Mouse (Mus musculus): Measurements from ENCODE around the gene Asb5.
"Not testable (repeated sequence)": the region's sequence is repeated elsewhere in the genome, so short reads cannot be mapped to it uniquely, and the experiment has no call there.

Gene Asb5

DNA sequence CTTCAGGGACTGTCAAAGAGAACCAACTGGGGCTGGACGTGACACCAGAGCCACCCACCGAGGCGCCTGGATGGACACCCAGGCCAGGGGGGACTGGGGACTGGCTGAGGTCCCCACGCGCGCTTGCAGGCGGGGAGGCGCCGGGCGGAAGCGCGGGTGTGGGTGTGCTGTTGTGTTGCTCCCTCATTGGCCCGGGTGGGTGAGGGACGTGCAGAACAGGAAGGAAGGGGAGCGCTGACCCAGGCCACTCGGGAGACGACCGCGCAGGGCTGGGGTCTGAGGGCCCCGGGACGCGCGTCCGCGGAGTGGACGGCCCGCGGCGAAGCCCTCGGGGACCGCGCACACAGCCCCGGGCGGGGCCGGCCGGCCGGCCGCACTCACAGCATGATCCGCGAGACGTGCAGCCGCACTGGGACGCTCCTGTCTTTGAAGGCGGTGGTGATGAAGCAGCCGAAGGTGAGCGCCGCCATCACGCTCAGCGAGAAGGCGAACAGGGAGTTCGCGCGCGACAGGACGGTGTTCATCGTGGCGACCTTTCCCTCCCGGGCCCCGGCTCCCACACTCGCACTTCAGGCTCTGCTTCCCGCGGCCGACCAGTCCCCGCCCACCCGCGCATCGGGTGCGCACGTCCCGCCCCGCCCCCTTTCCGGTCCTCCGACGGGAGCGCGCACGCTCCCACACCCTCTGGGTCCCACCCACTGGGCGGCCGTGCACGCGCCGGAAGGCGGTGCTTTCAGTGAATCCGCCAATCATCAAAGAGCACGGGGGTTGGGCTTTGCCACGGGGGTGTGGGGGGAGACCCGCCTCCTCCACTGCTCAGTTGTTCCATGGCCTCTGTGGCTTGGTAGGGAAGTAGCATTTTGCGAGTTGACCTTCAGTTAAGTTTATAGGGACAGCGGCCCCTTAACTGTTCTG, at the start of gene Asb5, which contains the start of gene Spcs3:
Asb5 (plus strand) TSS at position 199 of the 915 bp plus-strand sequence.
Spcs3 (minus strand) TSS at position 617 of the 915 bp plus-strand sequence.
- peak; percentile 89 for DNase-seq

DNA sequence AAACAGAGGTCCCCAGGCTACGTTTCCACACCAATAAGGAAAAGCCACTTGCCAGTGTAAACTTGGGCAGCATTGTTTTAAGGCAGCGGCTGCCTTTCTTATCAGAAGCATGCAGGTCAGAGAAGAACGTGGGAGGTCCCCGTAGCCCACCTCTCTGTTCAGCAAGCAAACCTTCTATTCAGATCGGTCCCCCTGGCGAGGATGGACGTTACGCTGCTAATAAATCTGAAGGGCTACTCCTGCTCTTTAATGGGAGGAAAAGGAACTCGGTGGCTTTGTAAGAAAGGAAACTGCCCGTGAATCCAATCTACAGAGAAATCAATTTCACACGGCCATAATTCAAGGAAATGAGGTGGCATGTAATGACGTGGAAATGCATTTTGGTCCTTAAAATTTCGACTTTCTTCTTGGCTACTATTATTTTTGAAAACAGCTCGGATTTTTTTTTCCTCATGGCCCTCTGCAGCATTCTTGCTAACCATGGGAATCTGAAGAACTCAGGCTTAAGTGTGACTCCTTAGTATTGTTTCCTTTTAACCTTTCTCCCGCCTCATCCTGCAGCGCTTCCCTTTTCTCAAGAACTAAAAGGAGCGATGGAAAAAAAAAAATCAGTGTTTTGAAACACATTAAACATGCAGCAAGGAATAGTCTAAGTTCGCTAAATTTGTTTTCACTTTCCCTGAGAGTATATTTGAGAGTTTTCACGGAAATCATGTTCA, 42.7 kb upstream of the Asb5 start:
- no peak for DNase-seq

DNA sequence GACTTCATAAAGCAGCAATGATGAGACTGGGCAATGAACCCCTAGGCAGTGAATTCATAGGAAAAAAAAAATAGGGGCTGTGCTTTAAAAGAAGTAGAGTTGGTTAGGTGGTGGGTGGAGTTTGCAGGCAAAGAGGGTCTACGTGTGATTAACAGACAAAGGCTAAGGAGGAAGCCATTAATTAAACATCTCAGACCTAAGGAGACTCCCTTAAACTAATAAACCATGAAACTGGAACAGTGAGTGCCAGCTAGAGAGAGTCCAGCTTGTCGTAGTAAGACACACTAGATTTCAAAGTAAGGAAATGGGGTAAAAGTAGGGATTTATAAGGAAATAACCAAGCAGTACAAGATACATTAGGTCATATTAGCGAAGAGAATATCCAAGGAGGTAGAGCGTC, 40.9 kb upstream of the Asb5 start:
- no peak for DNase-seq

DNA sequence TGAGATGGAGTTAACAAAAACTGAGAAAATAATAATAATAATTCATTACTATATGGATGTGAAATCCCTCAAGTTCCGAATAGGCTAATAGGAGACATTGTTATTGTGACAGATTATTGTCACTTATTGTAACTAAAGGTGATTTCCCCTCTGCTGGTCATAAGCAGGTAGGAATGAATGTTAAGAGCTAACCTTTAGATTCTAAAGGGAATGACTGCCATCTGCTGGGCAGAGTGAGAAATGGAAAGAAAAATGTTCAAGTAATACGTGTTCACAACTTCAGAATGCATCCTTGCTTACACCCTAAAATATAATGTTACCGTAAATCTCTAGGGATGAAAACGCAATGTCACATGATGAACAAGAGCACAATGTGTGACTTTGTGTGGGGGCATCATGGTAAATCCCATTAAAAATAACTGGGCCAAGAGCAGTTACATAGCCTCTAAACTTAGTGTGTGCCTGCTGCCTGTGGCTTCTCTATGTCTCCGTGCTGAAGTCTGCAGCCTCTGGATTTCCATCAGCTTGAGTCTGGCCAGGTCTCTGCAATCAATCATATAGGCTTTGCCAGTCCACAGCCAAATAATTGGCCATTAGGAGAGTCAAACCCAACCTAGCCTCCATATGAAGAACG, 38.2 kb upstream of the Asb5 start:
- DNase-seq: no peak

DNA sequence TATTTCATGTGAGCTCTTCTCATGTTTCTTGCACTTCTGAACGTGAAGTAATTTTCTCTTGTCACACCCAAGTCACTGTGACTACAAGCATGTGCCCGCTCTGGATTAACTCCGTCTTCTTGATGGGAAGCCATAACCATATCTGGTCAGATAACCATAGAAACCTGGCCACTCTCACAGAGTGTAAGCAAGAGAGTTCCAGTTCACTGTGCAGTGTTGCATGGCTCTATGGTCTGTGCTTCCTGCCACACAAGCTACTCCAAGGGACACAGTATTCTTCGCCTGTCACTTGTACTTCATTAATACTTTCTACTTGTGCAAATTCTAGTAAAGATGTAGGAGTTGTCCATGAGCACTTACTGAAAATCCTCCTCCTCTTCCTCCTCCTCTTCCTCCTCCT, 37.4 kb upstream of the Asb5 start:
- DNase-seq: no peak

DNA sequence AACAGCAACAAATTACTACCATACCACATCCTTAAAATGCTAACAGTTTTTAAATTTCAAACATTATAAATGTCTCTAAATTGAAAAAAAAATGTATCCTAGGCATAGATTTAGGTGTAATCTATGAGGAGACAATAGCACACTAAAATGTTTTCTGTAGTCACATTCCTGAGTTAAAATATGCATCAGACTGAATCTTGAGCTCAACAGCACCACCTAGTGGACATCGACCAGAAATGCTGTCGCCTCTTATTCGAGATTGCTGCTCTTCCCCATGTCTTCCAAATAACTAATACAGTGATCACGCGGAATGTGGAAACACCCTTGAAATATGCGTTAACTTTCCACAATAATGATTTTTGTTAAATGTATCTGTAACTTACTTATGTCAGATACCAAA, 36.3 kb upstream of the Asb5 start:
- DNase-seq: no peak

DNA sequence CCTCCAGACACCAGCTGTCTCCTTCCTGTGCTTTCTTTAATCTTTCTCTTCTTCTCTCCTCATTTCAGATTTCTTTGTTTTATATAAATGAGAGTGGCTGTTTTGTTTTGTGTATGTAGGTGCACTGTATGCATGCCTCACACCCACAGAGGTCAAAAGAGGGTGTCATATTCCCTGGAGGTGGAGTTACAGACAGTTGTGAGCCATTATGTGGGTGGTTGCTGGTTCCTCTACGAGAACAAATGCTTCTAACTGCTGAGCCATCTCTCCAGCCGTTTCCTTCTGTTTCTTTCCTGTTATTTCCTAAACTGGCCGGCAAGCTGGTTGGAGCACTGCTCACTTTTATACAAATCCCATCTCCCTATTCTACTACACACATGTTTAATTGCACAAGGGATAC, 35.5 kb upstream of the Asb5 start:
- DNase-seq: no peak

DNA sequence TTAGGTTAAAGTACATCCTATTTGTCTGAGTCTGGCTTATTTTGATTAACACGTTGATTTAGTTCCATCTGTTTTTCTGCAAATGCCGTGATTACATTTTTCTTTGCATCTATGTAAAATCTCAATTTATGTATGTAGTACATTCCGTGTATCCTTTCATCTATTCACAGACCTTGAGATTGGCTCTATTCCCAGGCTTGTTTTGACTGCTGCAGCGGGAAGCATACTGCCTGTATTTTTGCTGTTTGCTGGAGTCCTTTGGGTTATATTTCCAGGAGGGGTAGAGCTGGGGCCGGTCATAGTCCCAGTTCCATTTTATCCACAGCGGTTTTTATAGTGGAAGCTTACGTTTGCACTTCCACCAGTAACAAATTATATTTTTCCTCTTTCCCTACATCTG, 26.3 kb upstream of the Asb5 start:
- no peak for DNase-seq

DNA sequence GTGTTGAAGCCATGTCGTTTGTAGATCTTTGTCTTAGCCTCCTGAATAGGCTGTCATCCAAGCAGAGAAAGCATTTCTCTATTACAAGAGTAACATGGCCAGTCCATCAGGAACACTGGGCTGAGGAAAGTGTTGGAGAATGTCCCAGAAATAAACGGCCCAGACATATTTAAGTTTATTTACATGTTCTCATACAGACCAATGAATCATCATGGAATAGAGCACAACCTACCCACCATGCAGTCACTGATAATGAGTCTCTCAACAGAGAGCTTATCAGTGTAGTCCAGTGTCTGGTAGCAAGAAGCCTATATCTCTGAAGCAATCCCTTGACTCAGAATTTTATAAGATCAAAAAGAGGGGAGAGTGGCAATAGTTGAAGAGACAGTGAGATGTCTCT, 24.3 kb upstream of the Asb5 start:
- no peak for DNase-seq

DNA sequence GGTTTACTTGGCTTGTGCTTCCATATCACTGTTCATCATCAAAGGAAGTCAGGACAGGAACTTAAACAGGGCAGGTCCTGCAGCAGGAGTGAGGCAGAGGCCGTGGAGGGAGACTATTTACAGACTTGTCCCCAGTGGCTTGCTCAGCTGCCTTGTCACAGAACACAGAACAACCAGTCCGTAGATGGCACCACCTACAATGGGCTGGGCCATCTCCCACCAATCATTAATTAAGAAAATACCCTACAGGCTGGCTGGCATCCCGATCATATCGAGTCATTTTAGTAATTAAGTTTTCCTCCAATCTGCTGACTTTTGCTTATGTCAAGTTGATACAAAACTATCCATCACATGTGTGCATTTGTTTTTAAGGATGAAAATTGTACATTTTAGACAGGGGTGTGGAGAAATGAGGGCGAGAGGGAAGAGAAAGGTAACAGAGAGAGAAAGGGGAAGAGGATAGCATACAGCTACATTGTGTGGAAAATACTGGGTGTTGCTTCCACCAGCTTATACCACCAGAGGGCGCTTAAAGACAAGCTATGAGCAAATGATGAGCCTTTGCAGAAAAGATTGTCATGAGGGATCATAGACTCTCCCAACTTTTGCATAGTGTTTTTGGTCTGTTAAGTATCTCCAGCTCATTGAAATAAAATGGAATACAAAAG, 21.8 kb upstream of the Asb5 start:
- DNase-seq: peak; percentile 10 to 26

DNA sequence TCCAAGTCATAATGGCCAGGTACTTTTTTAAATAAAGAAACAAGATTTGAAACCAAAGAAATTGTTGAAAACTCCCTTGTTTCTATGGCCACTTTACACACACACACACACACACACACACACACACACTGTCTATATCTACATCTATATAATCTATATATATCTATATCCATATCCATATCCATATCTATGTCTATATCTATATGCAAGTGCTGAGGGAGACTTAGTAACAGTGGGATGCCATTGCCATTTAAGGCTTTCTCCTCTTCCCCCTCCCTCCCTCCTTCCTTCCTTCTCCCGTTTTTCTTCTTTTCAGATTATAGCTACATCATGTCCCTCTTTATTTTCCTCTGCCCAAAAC, 21.3 kb upstream of the Asb5 start:
- DNase-seq: no peak

DNA sequence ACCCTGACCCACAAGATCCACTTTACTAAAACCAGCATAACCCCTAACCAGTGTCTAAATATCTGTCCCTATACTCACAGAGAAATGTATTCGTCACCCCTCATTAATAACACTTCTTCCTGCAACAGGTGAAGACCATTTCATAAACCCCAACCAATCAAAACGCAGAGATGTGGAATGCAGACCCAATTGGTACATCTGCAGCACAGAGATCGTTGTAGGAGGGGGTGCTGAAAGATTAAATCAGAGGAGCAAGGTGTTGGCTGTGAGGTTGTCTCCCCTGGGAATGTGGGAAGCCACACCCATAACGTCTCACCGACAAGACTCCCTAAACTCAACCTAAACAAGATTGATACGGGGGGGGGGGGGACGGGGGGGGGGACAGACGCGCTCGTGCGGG, 20.6 kb upstream of the Asb5 start:
- no peak for DNase-seq

DNA sequence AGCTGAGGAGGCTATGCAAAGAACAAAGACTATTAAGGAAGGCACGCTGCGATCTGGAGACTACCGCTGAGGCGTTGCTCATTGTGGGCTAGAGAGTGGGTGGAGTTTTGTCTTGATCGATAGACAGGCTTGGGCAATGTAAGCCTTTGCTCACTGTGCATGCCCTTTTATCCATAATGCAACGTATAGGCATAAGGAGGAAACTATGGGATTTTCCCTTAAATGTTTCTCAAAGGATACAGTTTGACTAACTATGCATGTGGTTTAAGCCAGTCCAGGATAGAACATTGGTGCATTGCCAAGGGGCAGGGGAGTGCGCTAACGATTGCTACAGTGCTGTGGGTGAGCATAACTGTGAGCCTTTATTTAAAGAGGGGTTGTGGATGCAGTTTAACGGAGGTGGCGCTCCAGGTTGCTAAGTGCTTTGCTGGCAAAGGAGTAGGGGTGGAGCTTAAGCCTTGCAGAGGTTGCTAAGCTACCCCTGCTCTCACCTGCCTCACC, 20.1 kb upstream of the Asb5 start:
- DNase-seq: no peak

DNA sequence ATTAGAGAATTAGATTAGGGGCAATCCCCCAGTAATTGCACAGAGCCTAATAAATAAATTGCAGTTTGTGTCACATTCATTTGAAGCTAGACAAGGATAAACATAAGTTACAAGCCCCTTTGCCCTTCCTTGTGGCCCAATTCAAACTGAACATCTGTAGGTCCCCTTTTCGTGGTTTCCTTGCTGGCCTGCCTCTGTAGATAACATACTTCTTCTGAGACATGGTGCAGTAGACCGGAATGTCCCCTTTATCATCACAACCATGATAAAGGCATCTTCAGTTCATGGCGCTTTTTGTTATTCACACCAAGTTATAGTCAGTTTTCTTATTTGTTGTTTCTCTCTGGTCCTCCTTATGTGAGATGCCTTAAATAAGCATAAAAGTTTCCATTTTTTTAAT, 17.6 kb upstream of the Asb5 start:
- no peak for DNase-seq

DNA sequence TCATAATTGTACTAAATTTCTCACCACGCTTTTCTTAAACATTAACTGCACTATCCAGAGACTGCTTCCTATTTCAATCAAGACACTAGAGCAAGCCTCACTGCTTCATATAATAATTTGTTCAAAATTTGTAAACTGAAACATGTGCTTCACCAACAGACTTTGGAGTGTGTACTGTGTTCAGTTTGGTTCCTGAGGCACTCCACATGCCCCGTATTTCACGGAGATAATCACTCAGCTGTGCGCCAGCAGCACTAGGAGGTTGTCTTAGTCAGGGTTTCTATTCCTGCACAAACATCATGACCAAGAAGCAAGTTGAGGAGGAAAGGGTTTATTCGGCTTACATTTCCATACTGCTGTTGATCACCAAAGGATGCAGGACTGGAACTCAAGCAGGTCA, 17.2 kb upstream of the Asb5 start:
- DNase-seq: not testable (repeated sequence)

DNA sequence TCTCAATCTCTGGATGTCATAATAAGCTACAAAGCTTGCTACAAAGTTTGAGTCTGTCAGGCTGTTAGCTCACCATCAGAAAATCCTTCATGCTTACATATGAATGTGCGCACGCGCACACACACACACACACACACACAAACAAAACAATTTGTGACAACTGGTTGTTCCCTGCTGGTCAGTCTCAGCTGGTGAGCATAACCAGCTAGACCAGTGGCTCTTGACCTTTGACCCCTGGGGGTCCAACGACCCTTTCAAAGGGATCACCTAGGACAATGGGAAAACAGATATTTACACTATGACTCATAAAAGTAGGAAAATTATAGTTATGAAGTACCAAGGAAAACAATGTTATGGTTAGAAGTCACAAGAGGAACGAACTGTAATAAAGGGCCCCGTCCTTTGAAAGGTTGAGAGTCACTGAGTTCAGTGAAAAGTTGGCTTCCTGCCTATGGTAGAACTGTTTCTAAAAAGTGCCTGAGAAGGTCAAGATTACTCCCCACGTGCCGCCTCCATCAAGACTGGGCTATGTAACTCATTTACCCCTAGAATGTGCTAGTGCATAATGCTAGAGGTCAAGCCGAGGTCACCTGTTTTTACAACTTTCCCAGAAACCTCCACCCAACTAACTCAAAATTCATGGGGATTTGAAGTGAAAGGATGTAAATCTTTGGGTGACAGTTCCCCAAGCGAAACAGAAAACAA, 10.5 kb upstream of the Asb5 start:
- no peak for DNase-seq

DNA sequence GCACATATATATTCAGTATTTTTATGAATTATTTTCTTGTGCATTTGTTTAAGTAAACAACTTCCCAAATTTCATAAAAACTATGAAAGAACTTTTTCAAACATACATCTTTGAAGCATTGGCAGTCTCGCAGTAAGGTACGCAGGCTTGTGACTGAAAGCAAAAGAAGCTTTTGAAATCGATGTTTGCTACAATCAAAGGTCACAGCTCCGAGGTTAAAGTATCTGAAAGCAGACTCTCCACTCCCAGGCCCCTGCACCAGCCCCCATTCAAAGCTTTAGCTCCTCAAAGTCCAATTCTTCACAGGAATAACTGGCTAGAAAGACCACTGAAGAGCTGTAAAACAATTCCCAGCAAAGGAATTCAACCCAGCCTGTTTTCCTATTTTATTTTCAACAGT, 8.9 kb upstream of the Asb5 start:
- no peak for DNase-seq

DNA sequence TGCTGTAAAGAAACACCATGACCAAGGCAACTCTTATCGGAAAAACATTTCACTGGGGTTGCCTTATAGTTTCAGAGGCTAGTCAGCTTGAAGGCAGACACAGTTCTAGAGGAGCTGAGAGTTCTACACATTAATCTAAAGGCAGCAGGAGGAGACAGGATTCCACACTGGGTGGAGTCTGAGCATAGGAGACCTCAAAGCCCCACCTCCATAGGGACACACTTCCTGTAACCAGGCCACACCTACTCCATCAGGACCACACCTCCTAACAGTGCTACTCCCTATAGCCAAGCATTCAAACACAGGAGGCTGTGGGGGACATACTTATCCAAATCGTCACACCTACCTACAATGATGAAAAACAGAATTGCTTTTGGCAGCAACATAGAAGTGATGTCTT, 3.8 kb upstream of the Asb5 start:
- no peak for DNase-seq

DNA sequence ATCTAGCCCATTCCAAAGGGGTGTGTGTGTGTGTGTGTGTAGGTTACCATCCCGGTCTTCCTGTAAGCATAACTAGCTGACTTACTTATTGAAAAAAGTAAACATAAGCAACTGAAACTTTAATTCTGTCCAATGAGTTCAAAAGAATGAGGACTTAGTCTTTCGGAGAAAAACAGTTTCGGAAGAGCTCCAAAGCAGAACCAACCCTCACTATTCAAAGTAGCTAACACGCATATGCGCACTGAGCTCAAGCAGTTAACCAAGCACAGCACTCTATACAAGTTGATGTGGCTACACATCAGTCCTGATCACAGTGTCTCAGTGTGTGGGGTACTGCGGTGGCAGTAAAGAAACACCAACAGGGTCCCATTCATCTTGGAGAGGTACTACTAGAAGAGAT, 2.7 kb upstream of the Asb5 start:
- no peak for DNase-seq

DNA sequence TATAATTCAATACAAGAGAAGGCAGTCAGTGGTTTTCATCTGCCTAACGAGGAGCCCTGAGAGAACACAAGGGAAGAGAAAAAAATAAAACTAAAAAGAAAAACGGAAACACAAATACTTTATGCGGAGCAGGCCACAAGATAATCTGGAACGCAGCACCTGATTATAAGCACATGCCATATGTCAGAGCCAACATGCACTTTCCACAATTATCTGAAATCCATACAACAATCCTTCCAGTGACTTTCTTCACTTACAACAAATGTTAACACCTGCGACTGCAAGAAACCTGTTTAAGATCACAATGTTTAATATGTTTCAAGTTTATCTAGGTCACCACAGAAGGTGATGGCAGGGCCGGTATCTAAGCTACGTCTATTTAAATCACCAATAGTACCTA, 809 bp upstream of the Asb5 start:
- no peak for DNase-seq

DNA sequence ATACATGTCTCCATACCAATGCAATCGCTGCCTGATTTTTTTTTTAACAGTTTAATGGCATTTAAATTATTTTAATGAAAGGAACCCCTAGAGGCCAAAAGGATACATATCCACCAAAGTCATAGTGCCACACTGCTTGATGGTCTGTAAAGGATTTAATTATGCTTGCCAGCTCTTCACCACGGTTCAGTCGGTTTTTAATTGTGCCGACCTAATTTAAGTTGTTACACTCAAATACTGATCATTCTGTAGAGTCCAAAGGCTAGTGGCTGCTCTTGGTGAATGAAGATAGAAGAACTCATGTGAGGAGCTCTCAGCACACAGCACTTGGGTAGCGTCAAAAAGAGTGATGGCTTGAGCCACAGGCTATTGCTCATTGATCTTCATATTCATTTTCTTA, 5.8 kb downstream of the Asb5 start:
- no peak for DNase-seq

DNA sequence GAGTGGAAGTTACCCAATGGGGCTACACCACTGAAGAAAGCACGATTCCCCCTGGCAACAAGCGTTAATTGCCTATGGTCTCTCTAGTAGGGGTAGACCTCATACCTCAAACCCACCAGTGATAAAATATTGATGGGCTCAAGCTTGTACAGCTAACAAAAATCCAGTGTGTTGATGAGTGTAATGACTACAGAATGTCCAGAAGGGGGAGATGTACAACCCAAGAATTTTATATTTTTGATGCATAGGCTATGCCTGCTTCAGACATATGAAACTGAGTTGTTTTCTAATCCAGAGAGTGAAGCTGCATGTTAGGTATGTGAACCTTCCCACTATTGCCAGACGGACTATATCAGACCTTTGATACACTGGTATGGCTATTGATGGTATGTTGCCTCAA, 7.9 kb downstream of the Asb5 start:
- no peak for DNase-seq
